Mouse (Mus musculus) heart, embryonic 15.5 days (tissue): ENCODE results near the gene Nt5dc1. TPM values are rescaled to one million over a fixed set of nuclear protein-coding genes. Genes with fewer than 3 reads are reported as not detected.

Experiments
- ATAC-seq: fragments of 200-750 bp; cut with Nextera tagmentation; replicated peaks from 2 replicates; pipeline ENCODE4 v1.8.0; 2017; ENCODE audit warnings: low read depth, moderate TSS enrichment; ENCODE audit not compliant: insufficient number of reproducible peaks, insufficient read depth, low FRiP score
- H3K27ac ChIP-seq: fragments of 300-500 bp; sonication (generic); 2 replicates; pipeline ENCODE4 v1.5.1; 2015; ENCODE audit warnings: mild to moderate bottlenecking, inconsistent platforms
- H3K27me3 ChIP-seq: fragments of 300-500 bp; sonication (generic); 2 replicates; pipeline ENCODE4 v1.6.1; 2015; ENCODE audit warnings: inconsistent platforms
- H3K36me3 ChIP-seq: fragments of 300-500 bp; sonication (generic); 2 replicates; pipeline ENCODE4 v1.6.1; 2015; ENCODE audit warnings: mild to moderate bottlenecking, inconsistent platforms
- H3K4me1 ChIP-seq: fragments of 300-500 bp; sonication (generic); replicated peaks from 2 replicates; pipeline ENCODE4 v1.6.1; 2015; ENCODE audit warnings: inconsistent platforms
- H3K4me2 ChIP-seq: fragments of 300-500 bp; sonication (generic); 2 replicates; pipeline ENCODE4 v1.6.1; 2015; ENCODE audit warnings: inconsistent platforms, mild to moderate bottlenecking, moderate library complexity
- H3K4me3 ChIP-seq: fragments of 300-500 bp; sonication (generic); 2 replicates; pipeline ENCODE4 v1.5.1; 2015; ENCODE audit warnings: mild to moderate bottlenecking, inconsistent platforms
- H3K9ac ChIP-seq: fragments of 300-500 bp; sonication (generic); 2 replicates; pipeline ENCODE4 v1.6.1; 2015; ENCODE audit warnings: mild to moderate bottlenecking, inconsistent platforms
- H3K9me3 ChIP-seq: fragments of 300-500 bp; sonication (generic); replicated peaks from 2 replicates; pipeline ENCODE4 v1.6.1; 2016; ENCODE audit warnings: inconsistent platforms
- WGBS: fragments of 180-500 bp; shearing (Covaris S2); methylation state at CpG from one replicate; pipeline ENCODE4 v1.1.7; 2015; ENCODE audit warnings: mixed read lengths; 5-methylcytosine and 5-hydroxymethylcytosine counted together
- polyA plus RNA-seq: library from polyadenylated mRNA; unstranded; fragments of >200 nt; fragmentation: Nextera tagmentation; extraction: Ambion mirVana; gene quantifications from 2 replicates; pipeline ENCODE4 v1.2.1, GENCODE M21; 2015

Gene Nt5dc1
- polyA plus RNA-seq, 1 experiment from 2014 or later: 5.1 TPM

DNA sequence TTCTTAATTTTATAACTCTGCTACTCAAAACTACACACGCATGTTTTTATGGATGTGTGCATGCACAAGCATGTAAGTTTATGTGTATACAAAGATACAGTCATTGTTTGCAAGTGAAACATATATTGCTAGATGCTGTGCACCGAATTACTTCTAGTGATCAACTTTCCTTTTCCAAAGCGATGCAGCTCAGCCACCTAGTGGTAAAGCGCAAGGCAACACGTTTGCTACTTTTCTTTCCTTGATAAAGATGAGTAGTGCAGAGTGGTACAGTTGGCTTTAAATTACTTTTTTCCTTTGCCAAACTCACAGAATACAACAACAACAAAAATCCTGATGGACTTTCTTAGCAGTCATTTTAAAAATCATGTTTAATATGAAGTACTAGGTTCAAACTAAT, 50.2 kb downstream of the Nt5dc1 start:
- WGBS: 69% methylated on average over 5 of the region's 5 CpGs
- no peaks in the 10 kb centered on the region for H3K27me3 ChIP-seq
- H3K27ac ChIP-seq: no peak overlapping the region
- no peaks in the 10 kb centered on the region for H3K9me3 ChIP-seq
- H3K36me3 ChIP-seq: no peaks in the 10 kb centered on the region
- H3K4me2 ChIP-seq: no peak overlapping the region
- no peak for ATAC-seq
- no peak overlapping the region for H3K4me3 ChIP-seq
- H3K4me1 ChIP-seq: no peaks in the 10 kb centered on the region
- H3K9ac ChIP-seq: no peak overlapping the region

GRCm38 (mm10) chr10:34363756-34364155, 54.6 kb downstream of the Nt5dc1 start:
- no peaks in the 10 kb centered on the region for H3K27me3 ChIP-seq
- no peaks in the 10 kb centered on the region for H3K9me3 ChIP-seq
- no peak overlapping the region for H3K4me3 ChIP-seq
- H3K4me2 ChIP-seq: no peak overlapping the region
- ATAC-seq: no peak
- no peak overlapping the region for H3K9ac ChIP-seq
- H3K36me3 ChIP-seq: no peaks in the 10 kb centered on the region
- no peak overlapping the region for H3K27ac ChIP-seq
- no peaks in the 10 kb centered on the region for H3K4me1 ChIP-seq

DNA sequence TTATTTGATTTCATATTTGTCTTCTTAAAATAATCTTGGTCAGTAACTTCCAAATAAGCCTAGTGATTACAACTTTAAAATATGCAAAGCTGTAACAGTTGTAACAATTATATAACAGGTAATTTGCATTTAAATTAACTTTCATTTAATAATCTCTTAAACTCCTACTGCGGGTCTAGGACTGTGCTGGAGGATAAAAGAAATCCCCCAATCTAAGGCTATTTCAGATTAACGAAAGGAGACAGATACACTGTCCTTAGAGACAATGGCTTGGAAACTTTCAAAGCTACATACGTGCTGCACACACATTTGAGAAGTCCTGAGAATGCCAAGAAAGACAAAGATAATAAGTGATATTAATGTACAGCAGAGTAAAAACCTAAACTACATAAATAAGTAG, 60.1 kb downstream of the Nt5dc1 start:
- no peak for ATAC-seq
- no peaks in the 10 kb centered on the region for H3K27me3 ChIP-seq
- H3K4me1 ChIP-seq: no peaks in the 10 kb centered on the region
- H3K9ac ChIP-seq: no peak overlapping the region
- H3K9me3 ChIP-seq: no peaks in the 10 kb centered on the region
- H3K4me3 ChIP-seq: no peak overlapping the region
- H3K27ac ChIP-seq: no peak overlapping the region
- 72% methylated on average over 3 of the region's 3 CpGs for WGBS
- no peak overlapping the region for H3K4me2 ChIP-seq
- no peaks in the 10 kb centered on the region for H3K36me3 ChIP-seq

GRCm38 (mm10) chr10:34352166-34352565, 66.2 kb downstream of the Nt5dc1 start:
- WGBS: 57% methylated on average over 4 of the region's 4 CpGs
- Histone ChIP-seq H3K36me3 (no peaks in the 10 kb centered on the region), H3K9ac (no peak overlapping the region), H3K4me3 (no peak overlapping the region), H3K4me1 (0 out of 2 replicates have a peak, but pooled peaks cover 4% of the 10 kb centered on the region), H3K4me2 (no peak overlapping the region), H3K27ac (no peak overlapping the region), H3K27me3 (no peaks in the 10 kb centered on the region), H3K9me3 (no peaks in the 10 kb centered on the region)
- ATAC-seq: no peak

DNA sequence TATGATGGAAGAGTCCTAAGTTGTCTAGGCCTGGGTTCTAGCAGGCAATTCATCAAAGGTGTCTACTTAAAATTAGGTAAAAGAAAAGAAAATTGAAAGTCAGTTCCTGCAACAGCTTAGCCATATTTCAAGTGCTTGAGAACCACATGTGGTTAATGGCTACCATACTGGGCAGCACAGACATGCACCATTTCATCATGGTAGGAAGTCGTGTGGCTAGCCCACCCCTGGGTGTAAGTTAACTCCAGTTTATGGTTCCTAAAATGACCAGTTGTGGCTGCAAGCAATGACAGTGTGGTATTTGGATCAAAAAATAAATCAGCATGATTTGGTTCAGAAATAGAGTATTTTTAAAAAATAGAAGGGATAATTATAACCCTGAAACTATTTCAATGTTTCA, 76.5 kb downstream of the Nt5dc1 start:
- Histone ChIP-seq H3K4me1 (no peaks in the 10 kb centered on the region), H3K27me3 (no peaks in the 10 kb centered on the region), H3K4me3 (no peak overlapping the region), H3K36me3 (no peaks in the 10 kb centered on the region), H3K9ac (no peak overlapping the region), H3K9me3 (no peaks in the 10 kb centered on the region), H3K4me2 (no peak overlapping the region), H3K27ac (no peak overlapping the region)
- WGBS: 74% methylated on average over 1 of the region's 1 CpGs
- no peak for ATAC-seq

DNA sequence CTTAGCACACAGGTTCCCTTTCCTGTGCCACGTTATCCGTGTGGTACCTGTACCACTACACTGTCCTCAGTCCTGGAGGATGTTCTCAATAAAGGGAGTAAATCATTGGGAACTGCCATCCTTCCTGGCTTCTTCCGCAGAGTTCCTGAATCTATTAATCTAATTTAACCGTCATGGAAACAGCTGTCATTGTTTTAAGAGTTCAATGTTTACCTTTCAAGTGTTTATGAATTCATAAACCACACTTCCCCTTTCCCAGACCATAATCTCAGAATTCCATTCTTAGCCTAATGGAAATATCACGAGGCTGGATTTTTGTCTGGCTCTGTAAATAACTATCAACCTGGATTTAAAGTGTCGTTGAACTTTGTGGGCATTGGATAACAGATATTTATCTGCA, 77.3 kb downstream of the Nt5dc1 start:
- no peak for ATAC-seq
- Histone ChIP-seq H3K4me2 (no peak overlapping the region), H3K27ac (no peak overlapping the region), H3K36me3 (no peaks in the 10 kb centered on the region), H3K9me3 (no peaks in the 10 kb centered on the region), H3K9ac (no peak overlapping the region), H3K27me3 (no peaks in the 10 kb centered on the region), H3K4me1 (no peaks in the 10 kb centered on the region), H3K4me3 (no peak overlapping the region)
- 63% methylated on average over 6 of the region's 6 CpGs for WGBS

DNA sequence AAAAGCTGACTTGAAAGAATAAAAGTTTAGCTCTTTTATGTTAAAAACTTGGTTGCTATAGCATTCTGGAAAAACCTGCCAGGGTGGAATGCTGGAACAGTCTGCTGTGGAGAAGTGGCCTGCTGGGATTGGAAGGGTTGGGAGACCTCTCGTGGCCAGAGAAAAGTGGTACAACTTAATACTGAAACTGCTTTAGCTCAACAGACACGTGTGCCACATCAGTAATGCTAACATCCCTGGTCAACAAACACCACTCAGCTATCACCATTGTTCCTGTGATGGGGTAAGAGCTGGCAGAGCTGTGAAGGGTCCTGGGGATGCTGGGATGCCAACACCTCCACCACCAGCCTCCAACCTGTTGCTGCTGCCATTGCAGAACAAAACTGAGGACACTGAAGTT, 90.0 kb downstream of the Nt5dc1 start:
- H3K36me3 ChIP-seq: no peaks in the 10 kb centered on the region
- no peaks in the 10 kb centered on the region for H3K9me3 ChIP-seq
- ATAC-seq: no peak
- H3K4me1 ChIP-seq: no peaks in the 10 kb centered on the region
- H3K4me3 ChIP-seq: no peak overlapping the region
- H3K4me2 ChIP-seq: 0 out of 2 replicates have a peak overlapping the region, but pooled peaks have one; percentile 30
- no peaks in the 10 kb centered on the region for H3K27me3 ChIP-seq
- no peak overlapping the region for H3K9ac ChIP-seq
- WGBS: 0% methylated on average over 2 of the region's 2 CpGs
- no peak overlapping the region for H3K27ac ChIP-seq

DNA sequence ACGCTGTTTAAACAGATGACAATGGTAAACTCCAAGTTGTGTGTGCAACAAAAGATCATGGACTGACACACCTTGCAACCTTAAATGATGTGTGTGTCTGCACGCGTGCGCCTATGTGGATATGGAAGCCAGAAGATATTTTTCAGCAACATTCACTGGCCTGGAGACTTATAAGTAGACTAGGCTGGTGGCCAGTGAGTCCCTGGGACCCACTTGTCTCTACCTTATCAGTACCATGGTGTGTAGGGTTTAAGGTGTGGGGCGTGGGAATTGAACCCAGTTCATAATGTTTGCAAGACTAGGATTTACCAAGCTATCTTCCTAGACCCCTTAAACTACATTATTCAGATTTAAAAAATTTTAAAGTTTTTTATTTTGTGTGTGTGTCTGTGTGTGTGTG, 91.2 kb downstream of the Nt5dc1 start:
- Histone ChIP-seq H3K4me1 (no peaks in the 10 kb centered on the region), H3K4me3 (no peak overlapping the region), H3K36me3 (no peaks in the 10 kb centered on the region), H3K9me3 (no peaks in the 10 kb centered on the region), H3K27ac (no peak overlapping the region), H3K9ac (no peak overlapping the region), H3K4me2 (no peak overlapping the region), H3K27me3 (no peaks in the 10 kb centered on the region)
- no peak for ATAC-seq
- 56% methylated on average over 5 of the region's 5 CpGs for WGBS

DNA sequence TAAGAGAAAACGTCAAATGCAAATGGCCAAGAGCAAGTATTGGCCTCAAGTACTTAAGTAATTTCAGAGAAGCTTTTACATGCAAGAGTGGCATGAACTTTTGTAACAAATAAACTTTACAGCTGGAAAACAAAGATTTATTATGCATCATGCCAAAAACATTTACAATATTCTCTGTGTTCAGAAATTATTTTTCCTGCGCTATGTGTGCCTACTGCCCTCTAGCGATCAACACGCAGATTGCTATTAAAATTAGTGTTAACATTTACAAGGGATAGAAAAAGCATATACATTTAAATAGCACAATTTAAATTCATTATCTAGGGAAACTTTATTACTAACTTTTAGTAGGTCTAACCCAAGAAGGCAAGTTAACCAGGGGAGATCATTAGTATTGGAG, 91.7 kb downstream of the Nt5dc1 start:
- no peaks in the 10 kb centered on the region for H3K27me3 ChIP-seq
- H3K4me3 ChIP-seq: no peak overlapping the region
- WGBS: 21% methylated on average over 4 of the region's 4 CpGs
- no peaks in the 10 kb centered on the region for H3K4me1 ChIP-seq
- no peak overlapping the region for H3K9ac ChIP-seq
- no peaks in the 10 kb centered on the region for H3K36me3 ChIP-seq
- no peak overlapping the region for H3K27ac ChIP-seq
- no peaks in the 10 kb centered on the region for H3K9me3 ChIP-seq
- H3K4me2 ChIP-seq: no peak overlapping the region
- no peak for ATAC-seq

- H3K4me3 ChIP-seq: no peak overlapping the region
- H3K27ac ChIP-seq: peak overlapping the region; percentile 27; the same call in 1 of the 2 replicates
- no peaks in the 10 kb centered on the region for H3K36me3 ChIP-seq
- H3K9me3 ChIP-seq: no peaks in the 10 kb centered on the region
- H3K9ac ChIP-seq: no peak overlapping the region
- no peaks in the 10 kb centered on the region for H3K27me3 ChIP-seq
- no peak overlapping the region for H3K4me2 ChIP-seq
- ATAC-seq: no peak
- H3K4me1 ChIP-seq: peaks cover 5% of the 10 kb centered on the region; the same call in 1 of the 2 replicates
- 43% methylated on average over 2 of the region's 2 CpGs for WGBS
Measured at GRCm38 (mm10) chr10:34320809-34321208, 97.5 kb downstream of the Nt5dc1 start.

DNA sequence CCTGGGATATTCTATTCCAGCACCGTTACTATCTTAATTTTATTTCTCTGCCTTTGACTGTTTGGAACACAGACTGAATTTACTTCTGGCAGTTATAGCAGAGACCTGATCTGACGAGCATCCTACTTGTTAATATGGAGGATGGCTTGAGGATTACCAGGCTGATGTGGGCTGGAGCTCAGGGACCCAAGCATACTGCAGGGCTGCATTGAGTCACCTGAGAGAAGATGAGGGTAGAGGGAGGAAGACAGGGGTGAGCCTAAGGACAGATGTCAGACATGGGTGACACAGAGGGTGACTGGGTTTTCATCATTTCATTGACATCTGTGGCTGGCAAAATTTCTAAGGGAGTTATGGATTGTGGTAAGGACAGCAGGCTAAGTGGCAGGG, 101.1 kb downstream of the Nt5dc1 start:
- Histone ChIP-seq H3K9me3 (no peaks in the 10 kb centered on the region), H3K36me3 (no peaks in the 10 kb centered on the region), H3K4me2 (no peak overlapping the region), H3K27ac (no peak overlapping the region), H3K9ac (no peak overlapping the region), H3K27me3 (no peaks in the 10 kb centered on the region), H3K4me3 (no peak overlapping the region), H3K4me1 (peaks cover 5% of the 10 kb centered on the region; the same call in 1 of the 2 replicates)
- WGBS: 46% methylated on average over 2 of the region's 2 CpGs
- ATAC-seq: no peak

- H3K9ac ChIP-seq: no peak overlapping the region
- no peaks in the 10 kb centered on the region for H3K36me3 ChIP-seq
- H3K4me1 ChIP-seq: peaks cover 5% of the 10 kb centered on the region; the same call in 1 of the 2 replicates
- H3K27me3 ChIP-seq: no peaks in the 10 kb centered on the region
- H3K4me3 ChIP-seq: no peak overlapping the region
- no peak; the same call in 1 of the 2 replicates for ATAC-seq
- no peaks in the 10 kb centered on the region for H3K9me3 ChIP-seq
- H3K4me2 ChIP-seq: no peak overlapping the region
- no peak overlapping the region for H3K27ac ChIP-seq
- WGBS: 11% methylated on average over 3 of the region's 3 CpGs
Measured at GRCm38 (mm10) chr10:34316571-34317216, 101.7 kb downstream of the Nt5dc1 start.
